Mouse (Mus musculus): Measurements from ENCODE around the gene Sspn. TPM values are rescaled to one million over a fixed set of nuclear protein-coding genes. Genes with fewer than 3 reads are reported as not detected.

Gene Sspn
- total and polyA plus RNA-seq, 3 experiments = not detected

DNA sequence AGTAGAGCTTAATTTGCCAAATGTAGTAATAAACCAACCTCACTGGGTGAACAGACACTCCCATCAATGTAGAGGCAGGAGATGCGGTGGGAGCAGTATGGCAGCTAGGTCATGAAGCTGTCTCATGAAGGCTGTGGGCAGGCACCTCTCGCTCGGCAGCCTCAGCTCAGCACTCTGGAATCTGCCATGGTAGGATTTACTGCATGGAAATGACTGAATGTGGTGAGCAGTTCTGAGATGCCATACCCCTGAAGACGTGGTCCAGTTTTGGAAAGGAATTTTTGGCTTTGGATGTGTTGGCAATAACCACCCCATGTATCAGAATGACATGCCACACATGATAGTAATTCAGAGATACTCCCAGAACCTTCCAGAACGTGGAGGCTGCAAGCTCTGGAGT, 19.2 kb downstream of the Sspn start:
- DNase-seq (ENCODE audit: low read depth, low spot score) = no peak
- no peak overlapping the region for H3K4me3 ChIP-seq (ENCODE audit: control insufficient read depth in 1 of 2, insufficient read depth in 1 of 2, low read depth in 2 of 2, low read length in 2 of 2)
- no peaks in the 10 kb centered on the region; a peak in 1 of 4 replicates for H3K27me3 ChIP-seq (ENCODE audit: control insufficient read depth in 1 of 2, insufficient read depth in 2 of 2, low read length in 2 of 2)
- H3K27ac ChIP-seq (ENCODE audit: control insufficient read depth, low read depth, low read length) = no peak overlapping the region
- no peaks in the 10 kb centered on the region for H3K36me3 ChIP-seq (ENCODE audit: control insufficient read depth in 1 of 2, insufficient read depth in 2 of 2, low read length in 2 of 2)
- H3K79me2 ChIP-seq (ENCODE audit: control insufficient read depth, insufficient read depth, low read length, poor library complexity) = no peaks in the 10 kb centered on the region
- TF ChIP-seq POLR2AphosphoS5 (IDR thresholded peaks at IDR 0.05; ENCODE audit: borderline replicate concordance, low read depth, low read length) (no peak), ZKSCAN1 (IDR thresholded peaks at IDR 0.05; ENCODE audit: low read depth, low read length) (no peak), SIN3A (IDR thresholded peaks at IDR 0.05; ENCODE audit: low read length) (no peak), TAL1 (IDR thresholded peaks at IDR 0.05; ENCODE audit: low read length) (no peak), EP300 (IDR thresholded peaks at IDR 0.05; ENCODE audit: low read depth in 1 of 2, low read length in 2 of 2) (no peak), HCFC1 (IDR thresholded peaks at IDR 0.05; ENCODE audit: low read depth, low read length) (no peak), UBTF (IDR thresholded peaks at IDR 0.05; ENCODE audit: borderline replicate concordance, insufficient read depth, low read depth, low read length) (no peak), GABPA (IDR thresholded peaks at IDR 0.05; ENCODE audit: low read depth, low read length) (no peak), MAFK (IDR thresholded peaks at IDR 0.05; ENCODE audit: borderline replicate concordance, low read depth, low read length) (no peak), CTCF (IDR thresholded peaks at IDR 0.05 in 2 of 3, conservative IDR thresholded peaks at IDR 0.05 in 1 of 3; ENCODE audit: control insufficient read depth in 1 of 3, insufficient read depth in 1 of 3, low read depth in 2 of 3, low read length in 3 of 3, poor library complexity in 1 of 3, severe bottlenecking in 1 of 3) (no peak), MAZ (IDR thresholded peaks at IDR 0.05; ENCODE audit: low read depth, low read length) (no peak), POLR2A (IDR thresholded peaks at IDR 0.05; ENCODE audit: control insufficient read depth in 1 of 2, insufficient read depth in 1 of 2, low read depth in 1 of 2, low read length in 2 of 2, poor library complexity in 1 of 2) (no peak)
- no peaks in the 10 kb centered on the region for H3K9me3 ChIP-seq (replicated peaks; ENCODE audit: insufficient read depth, low read length)
- H3K9ac ChIP-seq (ENCODE audit: control insufficient read depth, low read depth, low read length, poor library complexity, severe bottlenecking) = no peak overlapping the region
- no peaks in the 10 kb centered on the region for H3K4me1 ChIP-seq (ENCODE audit: control insufficient read depth in 1 of 2, insufficient read depth in 2 of 2, low read length in 2 of 2)

DNA sequence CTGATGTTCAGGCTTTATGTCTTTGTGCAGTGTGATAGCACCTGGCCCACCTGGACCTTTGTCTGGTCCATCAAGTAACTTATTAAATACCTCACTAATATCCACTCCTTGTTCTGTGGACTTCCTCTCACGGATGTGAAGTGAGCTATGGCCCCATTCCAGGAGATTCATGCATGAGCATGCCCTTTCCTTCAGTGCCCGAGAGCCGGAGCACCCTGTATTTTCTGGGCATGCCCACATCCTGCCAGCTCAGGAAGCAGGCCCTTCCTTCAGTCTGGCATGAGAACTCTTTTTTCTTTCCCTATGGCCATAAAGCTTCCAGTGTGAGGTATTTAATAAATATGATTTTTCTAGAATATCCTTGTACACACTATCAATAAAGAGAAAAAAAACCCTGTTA, 21.2 kb downstream of the Sspn start:
- Histone ChIP-seq H3K27ac (ENCODE audit: control insufficient read depth, low read depth, low read length) (no peak overlapping the region), H3K9ac (ENCODE audit: control insufficient read depth, low read depth, low read length, poor library complexity, severe bottlenecking) (no peak overlapping the region), H3K4me3 (ENCODE audit: control insufficient read depth in 1 of 2, insufficient read depth in 1 of 2, low read depth in 2 of 2, low read length in 2 of 2) (no peak overlapping the region), H3K27me3 (ENCODE audit: control insufficient read depth in 1 of 2, insufficient read depth in 2 of 2, low read length in 2 of 2) (no peaks in the 10 kb centered on the region; a peak in 1 of 4 replicates), H3K9me3 (replicated peaks; ENCODE audit: insufficient read depth, low read length) (no peaks in the 10 kb centered on the region), H3K4me1 (ENCODE audit: control insufficient read depth in 1 of 2, insufficient read depth in 2 of 2, low read length in 2 of 2) (no peaks in the 10 kb centered on the region), H3K79me2 (ENCODE audit: control insufficient read depth, insufficient read depth, low read length, poor library complexity) (no peaks in the 10 kb centered on the region), H3K36me3 (ENCODE audit: control insufficient read depth in 1 of 2, insufficient read depth in 2 of 2, low read length in 2 of 2) (no peaks in the 10 kb centered on the region)
- no peak for DNase-seq (ENCODE audit: low read depth, low spot score)
- TF ChIP-seq POLR2AphosphoS5 (IDR thresholded peaks at IDR 0.05; ENCODE audit: borderline replicate concordance, low read depth, low read length) (no peak), KAT2A (conservative IDR thresholded peaks at IDR 0.05; ENCODE audit: low read depth, low read length) (no peak)

GRCm38 (mm10) chr6:145953121-145953896, 21.9 kb downstream of the Sspn start:
- H3K4me3 ChIP-seq (ENCODE audit: control insufficient read depth in 1 of 2, insufficient read depth in 1 of 2, low read depth in 2 of 2, low read length in 2 of 2) = no peak overlapping the region
- H3K27ac ChIP-seq (ENCODE audit: control insufficient read depth, low read depth, low read length) = no peak overlapping the region
- no peak for TF ChIP-seq CTCF (IDR thresholded peaks at IDR 0.05 in 2 of 3, conservative IDR thresholded peaks at IDR 0.05 in 1 of 3; ENCODE audit: control insufficient read depth in 1 of 3, insufficient read depth in 1 of 3, low read depth in 2 of 3, low read length in 3 of 3, poor library complexity in 1 of 3, severe bottlenecking in 1 of 3)
- TF ChIP-seq MXI1 (IDR thresholded peaks at IDR 0.05; ENCODE audit: low read depth, low read length) = no peak
- no peak for TF ChIP-seq ZKSCAN1 (IDR thresholded peaks at IDR 0.05; ENCODE audit: low read depth, low read length)
- no peak for TF ChIP-seq SIN3A (IDR thresholded peaks at IDR 0.05; ENCODE audit: low read length)
- no peak for TF ChIP-seq MAX (IDR thresholded peaks at IDR 0.05; ENCODE audit: low read length)
- no peak for TF ChIP-seq EP300 (IDR thresholded peaks at IDR 0.05; ENCODE audit: low read depth in 1 of 2, low read length in 2 of 2)
- TF ChIP-seq TCF12 (IDR thresholded peaks at IDR 0.05; ENCODE audit: low read depth, low read length) = no peak
- no peak for TF ChIP-seq ZNF384 (IDR thresholded peaks at IDR 0.05; ENCODE audit: low read depth, low read length)
- no peak for TF ChIP-seq POLR2A (IDR thresholded peaks at IDR 0.05; ENCODE audit: control insufficient read depth in 1 of 2, insufficient read depth in 1 of 2, low read depth in 1 of 2, low read length in 2 of 2, poor library complexity in 1 of 2)
- no peak for TF ChIP-seq NRF1 (IDR thresholded peaks at IDR 0.05; ENCODE audit: insufficient read depth, low read depth, low read length, poor library complexity, severe bottlenecking)
- H3K4me1 ChIP-seq (ENCODE audit: control insufficient read depth in 1 of 2, insufficient read depth in 2 of 2, low read length in 2 of 2) = no peaks in the 10 kb centered on the region
- no peak for DNase-seq (ENCODE audit: low read depth, low spot score)
- no peaks in the 10 kb centered on the region for H3K9me3 ChIP-seq (replicated peaks; ENCODE audit: insufficient read depth, low read length)
- H3K9ac ChIP-seq (ENCODE audit: control insufficient read depth, low read depth, low read length, poor library complexity, severe bottlenecking) = no peak overlapping the region
- no peaks in the 10 kb centered on the region; a peak in 1 of 4 replicates for H3K27me3 ChIP-seq (ENCODE audit: control insufficient read depth in 1 of 2, insufficient read depth in 2 of 2, low read length in 2 of 2)
- H3K79me2 ChIP-seq (ENCODE audit: control insufficient read depth, insufficient read depth, low read length, poor library complexity) = no peaks in the 10 kb centered on the region
- H3K36me3 ChIP-seq (ENCODE audit: control insufficient read depth in 1 of 2, insufficient read depth in 2 of 2, low read length in 2 of 2) = no peaks in the 10 kb centered on the region

Measured in MEL (cell line).